Mouse (Mus musculus): ENCODE data around the gene Rsph14. TPM values are rescaled to one million over a fixed set of nuclear protein-coding genes. Genes with fewer than 3 reads are reported as not detected.

The Rsph14 gene
- total and polyA plus RNA-seq, 3 experiments: not detected

GRCm38 (mm10) chr10:75060843-75061235, 28.5 kb upstream of the Rsph14 start:
- Histone ChIP-seq H3K79me2 (ENCODE audit: control insufficient read depth, insufficient read depth, low read length, poor library complexity) (no peaks in the 10 kb centered on the region), H3K27ac (ENCODE audit: control insufficient read depth, low read depth, low read length) (no peak overlapping the region), H3K27me3 (ENCODE audit: control insufficient read depth in 1 of 2, insufficient read depth in 2 of 2, low read length in 2 of 2) (no peaks in the 10 kb centered on the region; a peak in 1 of 4 replicates), H3K36me3 (ENCODE audit: control insufficient read depth in 1 of 2, insufficient read depth in 2 of 2, low read length in 2 of 2) (no peaks in the 10 kb centered on the region), H3K9ac (ENCODE audit: control insufficient read depth, low read depth, low read length, poor library complexity, severe bottlenecking) (no peak overlapping the region), H3K4me3 (ENCODE audit: control insufficient read depth in 1 of 2, insufficient read depth in 1 of 2, low read depth in 2 of 2, low read length in 2 of 2) (no peak overlapping the region), H3K4me1 (ENCODE audit: control insufficient read depth in 1 of 2, insufficient read depth in 2 of 2, low read length in 2 of 2) (no peaks in the 10 kb centered on the region), H3K9me3 (replicated peaks; ENCODE audit: insufficient read depth, low read length) (no peaks in the 10 kb centered on the region)
- no peak for DNase-seq (ENCODE audit: low read depth, low spot score)
- TF ChIP-seq RAD21 (IDR thresholded peaks at IDR 0.05; ENCODE audit: low read depth, low read length): no peak
- no peak for TF ChIP-seq POLR2A (IDR thresholded peaks at IDR 0.05; ENCODE audit: control insufficient read depth in 1 of 2, insufficient read depth in 1 of 2, low read depth in 1 of 2, low read length in 2 of 2, poor library complexity in 1 of 2)
- no peak for TF ChIP-seq GATA1 (IDR thresholded peaks at IDR 0.05; ENCODE audit: low read depth, low read length)
- no peak for TF ChIP-seq ZC3H11A (IDR thresholded peaks at IDR 0.05; ENCODE audit: low read depth, low read length)
- TF ChIP-seq POLR2AphosphoS2 (IDR thresholded peaks at IDR 0.05; ENCODE audit: low read length): no peak
- TF ChIP-seq TCF12 (IDR thresholded peaks at IDR 0.05; ENCODE audit: low read depth, low read length): no peak
- TF ChIP-seq USF2 (IDR thresholded peaks at IDR 0.05; ENCODE audit: borderline replicate concordance in 1 of 2, insufficient read depth in 1 of 2, low read depth in 1 of 2, low read length in 2 of 2): no peak
- no peak for TF ChIP-seq ZMIZ1 (IDR thresholded peaks at IDR 0.05; ENCODE audit: low read depth, low read length)
- TF ChIP-seq MXI1 (IDR thresholded peaks at IDR 0.05; ENCODE audit: low read depth, low read length): no peak
- no peak for TF ChIP-seq CHD2 (IDR thresholded peaks at IDR 0.05; ENCODE audit: low read length)
- TF ChIP-seq MEF2A (IDR thresholded peaks at IDR 0.05; ENCODE audit: extremely low read depth, insufficient replicate concordance, low read depth, low read length, poor library complexity, severe bottlenecking): no peak
- TF ChIP-seq NELFE (IDR thresholded peaks at IDR 0.05; ENCODE audit: low read depth, low read length): no peak
- no peak for TF ChIP-seq ZNF384 (IDR thresholded peaks at IDR 0.05; ENCODE audit: low read depth, low read length)

DNA sequence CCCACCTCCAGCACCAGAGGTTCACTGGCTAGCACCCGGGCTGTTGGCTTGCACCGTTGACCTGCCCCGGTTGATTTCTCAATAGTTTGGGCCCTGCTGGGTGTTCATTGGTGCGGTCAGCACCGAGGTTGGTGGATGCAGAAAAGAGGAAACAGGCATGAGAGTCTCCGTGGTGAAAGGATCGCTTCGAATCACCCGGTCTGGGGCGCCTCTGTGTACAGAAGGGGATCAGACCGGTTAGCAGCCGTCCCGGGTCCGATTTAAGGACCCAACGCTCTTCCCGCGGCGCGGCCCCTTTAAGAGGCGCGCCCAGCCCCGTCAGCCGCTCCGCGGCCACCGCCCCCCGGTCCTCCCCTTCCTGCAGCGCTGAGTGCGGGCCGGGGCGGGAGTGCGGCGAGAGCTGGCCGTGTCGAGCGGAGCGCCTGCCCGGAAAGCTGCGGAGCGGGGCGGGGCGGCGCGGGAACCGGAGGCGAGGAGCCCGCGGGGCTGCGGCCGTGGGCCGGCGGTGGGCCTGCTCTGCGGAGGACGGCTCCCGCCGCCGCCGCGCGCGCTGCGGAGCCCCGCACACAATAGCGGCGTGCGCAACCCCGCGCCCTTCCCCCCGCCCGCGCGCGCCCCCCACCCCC, 27.9 kb upstream of the Rsph14 start, which contains the start of gene Bcr:
Gene Bcr (plus strand): TSS at position 376 of the 626 bp plus-strand sequence.
- H3K79me2 ChIP-seq (ENCODE audit: control insufficient read depth, insufficient read depth, low read length, poor library complexity): no peaks in the 10 kb centered on the region
- no peaks in the 10 kb centered on the region; a peak in 1 of 4 replicates for H3K27me3 ChIP-seq (ENCODE audit: control insufficient read depth in 1 of 2, insufficient read depth in 2 of 2, low read length in 2 of 2)
- no peak within 1 kb of the TSS for H3K9ac ChIP-seq (ENCODE audit: control insufficient read depth, low read depth, low read length, poor library complexity, severe bottlenecking)
- no peak within 1 kb of the TSS for H3K27ac ChIP-seq (ENCODE audit: control insufficient read depth, low read depth, low read length)
- H3K9me3 ChIP-seq (replicated peaks; ENCODE audit: insufficient read depth, low read length): no peaks in the 10 kb centered on the region
- no peaks in the 10 kb centered on the region for H3K4me1 ChIP-seq (ENCODE audit: control insufficient read depth in 1 of 2, insufficient read depth in 2 of 2, low read length in 2 of 2)
- no peaks in the 10 kb centered on the region for H3K36me3 ChIP-seq (ENCODE audit: control insufficient read depth in 1 of 2, insufficient read depth in 2 of 2, low read length in 2 of 2)
- TF ChIP-seq MYB (IDR thresholded peaks at IDR 0.05; ENCODE audit: low read depth, low read length) (no peak), SMC3 (IDR thresholded peaks at IDR 0.05; ENCODE audit: low read depth, low read length) (no peak), TAL1 (IDR thresholded peaks at IDR 0.05; ENCODE audit: low read length) (no peak), POLR2AphosphoS5 (IDR thresholded peaks at IDR 0.05; ENCODE audit: borderline replicate concordance, low read depth, low read length) (no peak), CHD2 (IDR thresholded peaks at IDR 0.05; ENCODE audit: low read length) (no peak), KAT2A (conservative IDR thresholded peaks at IDR 0.05; ENCODE audit: low read depth, low read length) (no peak), UBTF (IDR thresholded peaks at IDR 0.05; ENCODE audit: borderline replicate concordance, insufficient read depth, low read depth, low read length) (no peak), MAZ (IDR thresholded peaks at IDR 0.05; ENCODE audit: low read depth, low read length) (no peak), E2F4 (IDR thresholded peaks at IDR 0.05; ENCODE audit: borderline replicate concordance, low read depth, low read length) (no peak), POLR2AphosphoS2 (IDR thresholded peaks at IDR 0.05; ENCODE audit: low read length) (no peak), NELFE (IDR thresholded peaks at IDR 0.05; ENCODE audit: low read depth, low read length) (no peak), HCFC1 (IDR thresholded peaks at IDR 0.05; ENCODE audit: low read depth, low read length) (no peak), ZNF384 (IDR thresholded peaks at IDR 0.05; ENCODE audit: low read depth, low read length) (no peak), CHD1 (IDR thresholded peaks at IDR 0.05; ENCODE audit: low read depth, low read length) (no peak)
- DNase-seq (ENCODE audit: low read depth, low spot score): no peak
- H3K4me3 ChIP-seq (ENCODE audit: control insufficient read depth in 1 of 2, insufficient read depth in 1 of 2, low read depth in 2 of 2, low read length in 2 of 2): no peak within 1 kb of the TSS
